Comparison of ENCODE assay signal across 8 mouse cellular contexts in the genomic region with DNA sequence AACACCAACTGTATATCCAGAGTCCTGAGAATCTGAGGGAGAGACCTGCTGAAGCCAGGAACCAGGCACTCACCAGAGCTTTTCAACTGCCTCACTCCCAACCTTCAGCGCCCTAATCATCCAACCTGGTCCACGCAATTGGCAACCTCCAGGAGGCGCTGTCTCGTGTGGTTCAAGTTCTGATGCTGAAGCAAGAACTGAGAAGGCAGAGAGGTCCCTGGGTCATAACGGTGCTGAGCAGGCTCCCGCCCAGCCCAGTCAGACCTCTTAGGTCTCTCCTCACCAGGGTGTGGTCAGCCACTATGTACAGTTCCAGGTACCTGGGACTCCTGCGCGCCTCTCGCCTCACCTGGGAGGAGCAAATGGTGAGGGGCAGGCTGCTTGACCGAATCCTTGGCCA. TPM values are rescaled to one million over a fixed set of nuclear protein-coding genes. Genes with fewer than 3 reads are reported as not detected.
DNase-seq lines count a peak whose midpoint lies in the region; ATAC-seq and TF ChIP-seq lines count a peak whose summit lies in the region.

No protein-coding gene starts in this region.

- no peak overlapping the region for H3K4me3 ChIP-seq in forebrain, embryonic 11.5 days (ENCODE audit: low read depth, low read length)
- H3K4me3 ChIP-seq in forebrain, embryonic 16.5 days (replicated peaks; ENCODE audit: low read length), result no peak overlapping the region
- no peak overlapping the region for H3K4me3 ChIP-seq in MEL (ENCODE audit: control insufficient read depth in 1 of 2, insufficient read depth in 1 of 2, low read depth in 2 of 2, low read length in 2 of 2)
- H3K4me3 ChIP-seq in embryonic facial prominence, embryonic 12.5 days, result no peak overlapping the region
- no peak overlapping the region for H3K4me3 ChIP-seq in hindbrain, embryonic 11.5 days (ENCODE audit: low read depth, low read length)
- H3K4me3 ChIP-seq in limb, embryonic 12.5 days (replicated peaks), result 0 out of 2 replicates have a peak overlapping the region, but pooled peaks have one; percentile 27
- no peak overlapping the region for H3K4me3 ChIP-seq in midbrain, embryonic 13.5 days (replicated peaks)

- no peaks in the 10 kb centered on the region for H3K9me3 ChIP-seq in forebrain, embryonic 11.5 days (ENCODE audit: control insufficient read depth, low read length)
- H3K9me3 ChIP-seq in forebrain, embryonic 16.5 days (ENCODE audit: control insufficient read depth, low read length), result no peaks in the 10 kb centered on the region
- no peaks in the 10 kb centered on the region for H3K9me3 ChIP-seq in MEL (replicated peaks; ENCODE audit: insufficient read depth, low read length)
- no peaks in the 10 kb centered on the region for H3K9me3 ChIP-seq in embryonic facial prominence, embryonic 12.5 days
- H3K9me3 ChIP-seq in hindbrain, embryonic 11.5 days (ENCODE audit: control insufficient read depth, low read length), result no peaks in the 10 kb centered on the region
- H3K9me3 ChIP-seq in limb, embryonic 12.5 days, result no peaks in the 10 kb centered on the region
- no peaks in the 10 kb centered on the region for H3K9me3 ChIP-seq in midbrain, embryonic 13.5 days

- H3K9ac ChIP-seq in forebrain, embryonic 11.5 days (ENCODE audit: low read length), result no peak overlapping the region
- H3K9ac ChIP-seq in forebrain, embryonic 16.5 days (replicated peaks; ENCODE audit: low read depth, low read length), result no peak overlapping the region
- H3K9ac ChIP-seq in MEL (ENCODE audit: control insufficient read depth, low read depth, low read length, poor library complexity, severe bottlenecking), result no peak overlapping the region
- no peak overlapping the region for H3K9ac ChIP-seq in embryonic facial prominence, embryonic 12.5 days
- H3K9ac ChIP-seq in hindbrain, embryonic 11.5 days (ENCODE audit: low read depth, low read length), result no peak overlapping the region
- H3K9ac ChIP-seq in limb, embryonic 12.5 days (replicated peaks), result no peak overlapping the region
- no peak overlapping the region for H3K9ac ChIP-seq in midbrain, embryonic 13.5 days (replicated peaks)

- peak overlapping the region; percentile 18; the same call in 1 of the 2 replicates for H3K4me2 ChIP-seq in forebrain, embryonic 11.5 days (ENCODE audit: low read depth, low read length, severe bottlenecking)
- H3K4me2 ChIP-seq in forebrain, embryonic 16.5 days (ENCODE audit: low read length), result no peak overlapping the region
- H3K4me2 ChIP-seq in embryonic facial prominence, embryonic 12.5 days (replicated peaks), result peak overlapping the region; percentile 50
- H3K4me2 ChIP-seq in hindbrain, embryonic 11.5 days (replicated peaks; ENCODE audit: low read depth, low read length), result no peak overlapping the region
- peak overlapping the region; percentile 59 for H3K4me2 ChIP-seq in limb, embryonic 12.5 days
- H3K4me2 ChIP-seq in midbrain, embryonic 13.5 days (replicated peaks), result no peak overlapping the region

- peak; percentile 85 for DNase-seq in forebrain, embryonic 11.5 days (ENCODE audit: low spot score)
- peak; percentile 64 for DNase-seq in MEL (ENCODE audit: low read depth, low spot score)
- DNase-seq in hindbrain, embryonic 11.5 days (ENCODE audit: low spot score), result peak; percentile 83
- peak; percentile 85 for DNase-seq in testis, postnatal 10 days (ENCODE audit: low spot score)

- no peak for TF ChIP-seq EP300 in MEL (IDR thresholded peaks at IDR 0.05; ENCODE audit: low read depth in 1 of 2, low read length in 2 of 2)

- H3K4me1 ChIP-seq in forebrain, embryonic 11.5 days (replicated peaks; ENCODE audit: control insufficient read depth, insufficient read depth, low read length), result peaks cover 12% of the 10 kb centered on the region; the same call in 1 of the 2 replicates
- H3K4me1 ChIP-seq in forebrain, embryonic 16.5 days (replicated peaks; ENCODE audit: control insufficient read depth, insufficient read depth, low read length), result peaks cover 18% of the 10 kb centered on the region
- H3K4me1 ChIP-seq in MEL (ENCODE audit: control insufficient read depth in 1 of 2, insufficient read depth in 2 of 2, low read length in 2 of 2), result peaks cover 0 to 4% of the 10 kb centered on the region in 2 experiments; a peak in 1 of 4 replicates
- H3K4me1 ChIP-seq in embryonic facial prominence, embryonic 12.5 days, result peaks cover 49% of the 10 kb centered on the region
- H3K4me1 ChIP-seq in hindbrain, embryonic 11.5 days (replicated peaks; ENCODE audit: control insufficient read depth, insufficient read depth, low read length), result peaks cover 5% of the 10 kb centered on the region
- H3K4me1 ChIP-seq in limb, embryonic 12.5 days (replicated peaks), result peaks cover 51% of the 10 kb centered on the region
- peaks cover 26% of the 10 kb centered on the region for H3K4me1 ChIP-seq in midbrain, embryonic 13.5 days (replicated peaks)

- TF ChIP-seq RAD21 in MEL (IDR thresholded peaks at IDR 0.05; ENCODE audit: low read depth, low read length), result peak; percentile 52

- peaks cover 41% of the 10 kb centered on the region for H3K27me3 ChIP-seq in forebrain, embryonic 11.5 days (ENCODE audit: control insufficient read depth, insufficient read depth, low read length)
- H3K27me3 ChIP-seq in forebrain, embryonic 16.5 days (replicated peaks; ENCODE audit: control insufficient read depth, insufficient read depth, low read length), result peaks cover 38% of the 10 kb centered on the region
- H3K27me3 ChIP-seq in MEL (ENCODE audit: control insufficient read depth in 1 of 2, insufficient read depth in 2 of 2, low read length in 2 of 2), result no peaks in the 10 kb centered on the region
- peaks cover 70% of the 10 kb centered on the region for H3K27me3 ChIP-seq in embryonic facial prominence, embryonic 12.5 days
- H3K27me3 ChIP-seq in hindbrain, embryonic 11.5 days (ENCODE audit: control insufficient read depth, insufficient read depth, low read length), result peaks cover 45% of the 10 kb centered on the region
- peaks cover 72% of the 10 kb centered on the region for H3K27me3 ChIP-seq in limb, embryonic 12.5 days
- H3K27me3 ChIP-seq in midbrain, embryonic 13.5 days, result peaks cover 68% of the 10 kb centered on the region

- peak; percentile 40; the same call in 1 of the 2 replicates for ATAC-seq in forebrain, embryonic 11.5 days (replicated peaks; ENCODE audit: low FRiP score)
- ATAC-seq in forebrain, embryonic 16.5 days, result no peak
- ATAC-seq in embryonic facial prominence, embryonic 12.5 days (ENCODE audit: insufficient number of reproducible peaks, insufficient read depth, low FRiP score, low TSS enrichment), result no peak
- peak; percentile 60; the same call in 1 of the 2 replicates for ATAC-seq in hindbrain, embryonic 11.5 days (ENCODE audit: low FRiP score)
- no peak for ATAC-seq in limb, embryonic 12.5 days (ENCODE audit: insufficient number of reproducible peaks, insufficient read depth, low FRiP score, low TSS enrichment, low read depth)
- peak; percentile 4; the same call in 1 of the 2 replicates for ATAC-seq in midbrain, embryonic 13.5 days

- TF ChIP-seq CTCF in MEL (IDR thresholded peaks at IDR 0.05 in 2 of 3, conservative IDR thresholded peaks at IDR 0.05 in 1 of 3; ENCODE audit: control insufficient read depth in 1 of 3, insufficient read depth in 1 of 3, low read depth in 2 of 3, low read length in 3 of 3, poor library complexity in 1 of 3, severe bottlenecking in 1 of 3), result peak; percentile 67 to 76 (median 73)

- no peak overlapping the region for H3K27ac ChIP-seq in forebrain, embryonic 11.5 days (ENCODE audit: low read depth, low read length)
- no peak overlapping the region for H3K27ac ChIP-seq in forebrain, embryonic 16.5 days (ENCODE audit: low read length)
- no peak overlapping the region for H3K27ac ChIP-seq in MEL (ENCODE audit: control insufficient read depth, low read depth, low read length)
- H3K27ac ChIP-seq in embryonic facial prominence, embryonic 12.5 days, result no peak overlapping the region
- H3K27ac ChIP-seq in hindbrain, embryonic 11.5 days (ENCODE audit: low read depth, low read length), result no peak overlapping the region
- H3K27ac ChIP-seq in limb, embryonic 12.5 days, result no peak overlapping the region
- no peak overlapping the region for H3K27ac ChIP-seq in midbrain, embryonic 13.5 days

- 5% methylated on average over 10 of the region's 10 CpGs for WGBS in forebrain, embryonic 11.5 days
- 4% methylated on average over 10 of the region's 10 CpGs for WGBS in forebrain, embryonic 16.5 days
- 2% methylated on average over 10 of the region's 10 CpGs for WGBS in embryonic facial prominence, embryonic 12.5 days
- WGBS in hindbrain, embryonic 11.5 days, result 2% methylated on average over 10 of the region's 10 CpGs
- 4% methylated on average over 10 of the region's 10 CpGs for whole genome bisulfite sequencing in limb, embryonic 12.5 days
- 5% methylated on average over 10 of the region's 10 CpGs for WGBS in midbrain, embryonic 13.5 days

- no peaks in the 10 kb centered on the region for H3K36me3 ChIP-seq in forebrain, embryonic 11.5 days (ENCODE audit: control insufficient read depth, insufficient read depth, low read length)
- no peaks in the 10 kb centered on the region for H3K36me3 ChIP-seq in forebrain, embryonic 16.5 days (ENCODE audit: control insufficient read depth, insufficient read depth)
- H3K36me3 ChIP-seq in MEL (ENCODE audit: control insufficient read depth in 1 of 2, insufficient read depth in 2 of 2, low read length in 2 of 2), result no peaks in the 10 kb centered on the region
- H3K36me3 ChIP-seq in embryonic facial prominence, embryonic 12.5 days, result no peaks in the 10 kb centered on the region
- no peaks in the 10 kb centered on the region for H3K36me3 ChIP-seq in hindbrain, embryonic 11.5 days (ENCODE audit: control insufficient read depth, insufficient read depth, low read length)
- no peaks in the 10 kb centered on the region for H3K36me3 ChIP-seq in limb, embryonic 12.5 days
- H3K36me3 ChIP-seq in midbrain, embryonic 13.5 days, result no peaks in the 10 kb centered on the region

- no peaks in the 10 kb centered on the region for H3K79me2 ChIP-seq in MEL (ENCODE audit: control insufficient read depth, insufficient read depth, low read length, poor library complexity)

- TF ChIP-seq POLR2A in MEL (IDR thresholded peaks at IDR 0.05; ENCODE audit: control insufficient read depth in 1 of 2, insufficient read depth in 1 of 2, low read depth in 1 of 2, low read length in 2 of 2, poor library complexity in 1 of 2), result no peak

RNA-seq across cellular contexts. Expression of a gene that starts 8.0 kb away (rescaled TPM):
- 0.36 and 0.95 TPM in 2 replicates for polyA plus RNA-seq in forebrain, embryonic 11.5 days (2014; fragmentation: Nextera tagmentation; extraction: Ambion mirVana)
- 1.4 TPM in 2 replicates for polyA plus RNA-seq in forebrain, embryonic 16.5 days (2015; fragmentation: Nextera tagmentation; extraction: Ambion mirVana)
- 0.12 TPM in 1 of 2 replicates, not detected in the other for total RNA-seq in MEL (2012; rRNA removed)
- polyA plus RNA-seq in MEL (2012; ENCODE audit: insufficient read depth in 1 of 2, insufficient read length in 2 of 2, low read depth in 1 of 2, low replicate concordance in 2 of 2, missing spikeins in 1 of 2), result under 1 TPM in 1 of 2 experiments, not detected in 1; 0.28 TPM
- polyA plus RNA-seq in embryonic facial prominence, embryonic 12.5 days (2016; fragmentation: Nextera tagmentation; extraction: Ambion mirVana), result 7.4 and 7.5 TPM in 2 replicates
- polyA plus RNA-seq in hindbrain, embryonic 11.5 days (2014; fragmentation: Nextera tagmentation; extraction: Ambion mirVana), result 0.54 and 0.66 TPM in 2 replicates
- 5.2 and 8.5 TPM in 2 replicates for polyA plus RNA-seq in limb, embryonic 12.5 days (2016; fragmentation: Nextera tagmentation; extraction: Ambion mirVana)
- polyA plus RNA-seq in midbrain, embryonic 13.5 days (2015; fragmentation: Nextera tagmentation; extraction: Ambion mirVana), result 0.38 and 0.81 TPM in 2 replicates

RNA-seq across cellular contexts. Expression of a gene that starts 12.7 kb away (rescaled TPM):
- polyA plus RNA-seq in forebrain, embryonic 11.5 days (2014; fragmentation: Nextera tagmentation; extraction: Ambion mirVana), result 3.4 and 4.0 TPM in 2 replicates
- polyA plus RNA-seq in forebrain, embryonic 16.5 days (2015; fragmentation: Nextera tagmentation; extraction: Ambion mirVana), result 33.0 and 42.8 TPM in 2 replicates
- total RNA-seq in MEL (2012; rRNA removed), result 0.10 TPM in 1 of 2 replicates, not detected in the other
- not detected for polyA plus RNA-seq in MEL (2012; ENCODE audit: insufficient read depth in 1 of 2, insufficient read length in 2 of 2, low read depth in 1 of 2, low replicate concordance in 2 of 2, missing spikeins in 1 of 2)
- 25.0 and 26.5 TPM in 2 replicates for polyA plus RNA-seq in embryonic facial prominence, embryonic 12.5 days (2016; fragmentation: Nextera tagmentation; extraction: Ambion mirVana)
- 5.6 and 6.1 TPM in 2 replicates for polyA plus RNA-seq in hindbrain, embryonic 11.5 days (2014; fragmentation: Nextera tagmentation; extraction: Ambion mirVana)
- polyA plus RNA-seq in limb, embryonic 12.5 days (2016; fragmentation: Nextera tagmentation; extraction: Ambion mirVana), result 16.3 and 18.8 TPM in 2 replicates
- polyA plus RNA-seq in midbrain, embryonic 13.5 days (2015; fragmentation: Nextera tagmentation; extraction: Ambion mirVana), result 14.1 and 15.2 TPM in 2 replicates

RNA-seq across cellular contexts. Expression of a gene that starts 30.9 kb away (rescaled TPM):
- polyA plus RNA-seq in forebrain, embryonic 11.5 days (2014; fragmentation: Nextera tagmentation; extraction: Ambion mirVana), result 0.13 and 0.36 TPM in 2 replicates
- 0.12 and 0.13 TPM in 2 replicates for polyA plus RNA-seq in forebrain, embryonic 16.5 days (2015; fragmentation: Nextera tagmentation; extraction: Ambion mirVana)
- total RNA-seq in MEL (2012; rRNA removed), result 0.04 TPM in 1 of 2 replicates, not detected in the other
- polyA plus RNA-seq in MEL (2012; ENCODE audit: insufficient read depth in 1 of 2, insufficient read length in 2 of 2, low read depth in 1 of 2, low replicate concordance in 2 of 2, missing spikeins in 1 of 2), result under 1 TPM in 1 of 2 experiments, not detected in 1; 0.07 TPM
- polyA plus RNA-seq in embryonic facial prominence, embryonic 12.5 days (2016; fragmentation: Nextera tagmentation; extraction: Ambion mirVana), result 0.08 and 0.11 TPM in 2 replicates
- polyA plus RNA-seq in hindbrain, embryonic 11.5 days (2014; fragmentation: Nextera tagmentation; extraction: Ambion mirVana), result 0.10 and 0.15 TPM in 2 replicates
- 0.13 and 0.14 TPM in 2 replicates for polyA plus RNA-seq in limb, embryonic 12.5 days (2016; fragmentation: Nextera tagmentation; extraction: Ambion mirVana)
- 0.06 and 0.17 TPM in 2 replicates for polyA plus RNA-seq in midbrain, embryonic 13.5 days (2015; fragmentation: Nextera tagmentation; extraction: Ambion mirVana)

Comparison
In these comparisons a context has a peak if more than half of its experiments do, and no peak if none do; other contexts are left out.
1. ATAC-seq: peak in forebrain, embryonic 11.5 days (single experiment), hindbrain, embryonic 11.5 days (single experiment) and midbrain, embryonic 13.5 days (single experiment); none in forebrain, embryonic 16.5 days (single experiment), embryonic facial prominence, embryonic 12.5 days (single experiment) and limb, embryonic 12.5 days (single experiment).
2. H3K4me2 ChIP-seq: peak in forebrain, embryonic 11.5 days (single experiment), embryonic facial prominence, embryonic 12.5 days (single experiment) and limb, embryonic 12.5 days (single experiment); none in forebrain, embryonic 16.5 days (single experiment), hindbrain, embryonic 11.5 days (single experiment) and midbrain, embryonic 13.5 days (single experiment).
3. Peak in every context shown above with its lines, with median percentiles within 50 percentile points of each other: DNase-seq.